Mouse (Mus musculus): ENCODE data around the gene Rad17. TPM values are rescaled to one million over a fixed set of nuclear protein-coding genes. Genes with fewer than 3 reads are reported as not detected.
A peak's percentile ranks its signal among the peaks of the same experiment; 100 is the strongest.

Rad17 gene
- polyA plus RNA-seq, 1 experiment = 18.6 TPM

- no peak within 1 kb of the TSS for H3K27ac ChIP-seq (ENCODE audit: insufficient read depth, low read depth, low read length)
- no peak for TF ChIP-seq CTCF (IDR thresholded peaks at IDR 0.05; ENCODE audit: low read depth, low read length)
- no peak for TF ChIP-seq POLR2A (IDR thresholded peaks at IDR 0.05; ENCODE audit: borderline replicate concordance, low read depth, low read length)
- H3K4me1 ChIP-seq (ENCODE audit: control insufficient read depth, insufficient read depth, low read length) = peaks cover 2% of the 10 kb centered on the region; the same call in 1 of the 2 replicates
These were observed 18.6 kb upstream of the Rad17 start, which contains the start of gene Ccdc125 for GRCm38 (mm10) chr13:100669291-100670022. TSS of gene Ccdc125 (plus strand) at chr13:100669717.

DNA sequence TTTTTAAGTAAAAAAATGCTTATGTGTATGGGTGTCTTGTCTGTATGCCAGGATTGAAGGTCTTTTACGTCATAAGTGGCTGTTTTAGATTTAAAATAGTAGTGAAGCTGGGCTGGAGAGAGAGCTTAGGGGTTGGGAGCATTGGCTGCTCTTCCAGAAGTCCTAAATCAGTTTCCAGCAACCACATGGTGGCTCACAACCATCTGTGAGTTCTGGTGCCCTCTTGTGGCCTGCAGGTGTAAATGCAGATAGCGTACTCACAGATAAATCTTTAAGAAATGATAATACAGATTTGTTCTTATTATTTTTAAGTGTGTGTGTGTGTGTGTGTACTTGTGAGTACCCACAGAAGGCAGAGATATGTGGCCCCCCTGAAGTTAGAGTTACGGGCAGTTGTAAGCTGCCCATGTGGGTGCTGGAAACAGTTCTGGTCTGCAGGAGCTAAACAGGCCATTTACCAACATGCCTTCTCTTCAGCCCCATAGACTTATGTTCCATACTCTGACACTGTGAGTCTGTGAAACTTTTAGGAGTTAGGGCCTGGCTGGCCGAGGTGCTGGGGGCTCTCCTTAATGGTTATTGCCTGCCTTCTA lies 9.1 kb upstream of the Rad17 start:
- TF ChIP-seq POLR2A (IDR thresholded peaks at IDR 0.05; ENCODE audit: borderline replicate concordance, low read depth, low read length) = no peak
- peak; percentile 69 for TF ChIP-seq CTCF (IDR thresholded peaks at IDR 0.05; ENCODE audit: low read depth, low read length)
- Histone ChIP-seq H3K4me1 (ENCODE audit: control insufficient read depth, insufficient read depth, low read length) (peaks cover 4% of the 10 kb centered on the region), H3K27ac (ENCODE audit: insufficient read depth, low read depth, low read length) (no peak overlapping the region), H3K4me3 (ENCODE audit: insufficient read depth, low read length) (no peak overlapping the region)

More at GRCm38 (mm10) chr13:100669291-100670022, 18.6 kb upstream of the Rad17 start, which contains the start of gene Ccdc125:
- H3K4me3 ChIP-seq (ENCODE audit: insufficient read depth, low read length) = peak within 1 kb of the TSS; percentile 78

GRCm38 (mm10) chr13:100658091-100658490 lies 7.2 kb upstream of the Rad17 start:
- H3K27ac ChIP-seq (ENCODE audit: insufficient read depth, low read depth, low read length) = no peak overlapping the region
- TF ChIP-seq POLR2A (IDR thresholded peaks at IDR 0.05; ENCODE audit: borderline replicate concordance, low read depth, low read length) = no peak
- no peak for TF ChIP-seq CTCF (IDR thresholded peaks at IDR 0.05; ENCODE audit: low read depth, low read length)

DNA sequence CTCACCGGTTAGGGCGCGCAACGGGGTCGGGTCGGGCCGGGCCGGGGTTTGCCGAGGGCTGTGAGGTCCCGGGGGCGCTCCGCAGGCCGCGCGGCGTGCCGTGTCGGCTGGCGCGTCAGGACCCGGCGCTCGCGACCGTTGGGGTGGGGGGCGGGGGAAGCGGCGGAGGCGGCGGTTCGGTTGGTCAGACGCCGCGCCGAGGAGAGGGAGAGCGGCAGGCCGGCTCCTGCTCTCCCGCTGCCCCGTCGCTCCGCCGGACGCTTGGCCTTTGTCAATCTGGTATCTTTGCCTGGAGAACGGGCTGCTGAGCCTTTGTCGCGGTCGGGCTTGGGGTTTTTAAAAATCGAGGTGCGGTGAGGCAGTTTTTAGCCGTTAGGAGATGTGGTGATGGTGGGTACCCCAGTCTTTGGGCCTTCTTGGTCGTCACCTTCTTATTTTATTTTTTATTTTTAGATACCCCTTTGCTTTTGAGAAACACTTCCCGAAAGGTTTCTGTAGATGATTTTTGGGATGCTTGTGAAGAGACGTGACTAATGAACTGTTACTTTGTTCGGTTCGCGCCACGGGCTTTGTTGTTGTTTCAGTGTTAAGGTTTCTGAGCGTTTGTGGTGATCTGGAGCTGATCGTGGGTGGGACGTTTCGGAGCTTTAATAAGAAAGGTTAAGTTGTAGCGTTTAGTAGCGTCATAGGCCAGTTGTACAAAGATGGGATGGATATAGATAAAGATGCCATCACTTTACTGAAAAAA lies 762 bp upstream of the Rad17 start, which contains the start of gene Taf9:
Gene Taf9 (plus strand): TSS at position 141 of the 748 bp plus-strand sequence.
- H3K4me3 ChIP-seq (ENCODE audit: insufficient read depth, low read length) = peak within 1 kb of the TSS; percentile 73
- TF ChIP-seq POLR2A (IDR thresholded peaks at IDR 0.05; ENCODE audit: borderline replicate concordance, low read depth, low read length) (no peak), CTCF (IDR thresholded peaks at IDR 0.05; ENCODE audit: low read depth, low read length) (no peak)
- H3K27ac ChIP-seq (ENCODE audit: insufficient read depth, low read depth, low read length) = peak within 1 kb of the TSS; percentile 93

More at GRCm38 (mm10) chr13:100658091-100658490, 7.2 kb upstream of the Rad17 start:
- peaks cover 7% of the 10 kb centered on the region for H3K4me1 ChIP-seq (ENCODE audit: control insufficient read depth, insufficient read depth, low read length)
- no peak overlapping the region for H3K4me3 ChIP-seq (ENCODE audit: insufficient read depth, low read length)

GRCm38 (mm10) chr13:100648223-100648622 lies 2.6 kb downstream of the Rad17 start:
- H3K4me1 ChIP-seq (ENCODE audit: control insufficient read depth, insufficient read depth, low read length) = peaks cover under 1% of the 10 kb centered on the region
- H3K27ac ChIP-seq (ENCODE audit: insufficient read depth, low read depth, low read length) = no peak overlapping the region
- no peak overlapping the region for H3K4me3 ChIP-seq (ENCODE audit: insufficient read depth, low read length)
- TF ChIP-seq POLR2A (IDR thresholded peaks at IDR 0.05; ENCODE audit: borderline replicate concordance, low read depth, low read length) (no peak), CTCF (IDR thresholded peaks at IDR 0.05; ENCODE audit: low read depth, low read length) (no peak)

More for the DNA sequence above, 762 bp upstream of the Rad17 start, which contains the start of gene Taf9:
- H3K4me1 ChIP-seq (ENCODE audit: control insufficient read depth, insufficient read depth, low read length) = peaks cover 4% of the 10 kb centered on the region; the same call in 1 of the 2 replicates

DNA sequence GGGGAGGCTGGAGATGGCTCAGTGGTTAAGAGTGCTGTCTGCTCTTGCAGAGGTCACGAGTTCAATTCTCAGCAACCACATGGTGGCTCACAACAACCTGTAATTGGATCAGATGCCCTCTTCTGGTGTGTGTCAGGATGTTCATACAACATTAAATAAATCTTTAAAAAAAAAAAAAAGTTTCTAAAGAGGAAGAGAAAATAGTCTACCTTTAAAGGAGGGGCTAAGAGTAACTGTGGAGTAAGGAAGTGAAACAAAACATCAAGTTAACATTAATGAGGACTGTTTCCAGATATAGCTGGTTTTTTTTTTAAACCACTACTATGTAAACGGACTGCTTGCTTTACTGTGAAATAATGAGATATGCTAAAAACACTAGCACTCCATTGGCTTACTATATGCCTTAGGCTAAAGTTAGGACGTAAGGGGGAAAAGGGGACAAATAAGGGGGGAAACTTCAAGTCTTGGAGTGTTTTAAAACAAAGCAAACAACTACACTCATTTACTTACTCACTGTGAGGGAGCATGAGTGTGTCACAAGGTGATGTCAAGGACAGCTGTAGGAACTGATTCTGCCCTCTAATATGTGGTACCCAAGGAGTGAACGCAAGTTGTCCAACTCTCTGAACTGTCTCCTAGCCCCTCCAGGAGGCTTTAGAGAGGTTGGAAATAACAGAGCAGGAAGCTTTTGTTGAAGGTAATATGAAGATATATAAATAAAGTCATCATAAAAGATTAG lies 8.2 kb downstream of the Rad17 start:
- no peak overlapping the region for H3K4me3 ChIP-seq (ENCODE audit: insufficient read depth, low read length)
- TF ChIP-seq POLR2A (IDR thresholded peaks at IDR 0.05; ENCODE audit: borderline replicate concordance, low read depth, low read length) = no peak
- TF ChIP-seq CTCF (IDR thresholded peaks at IDR 0.05; ENCODE audit: low read depth, low read length) = no peak
- H3K4me1 ChIP-seq (ENCODE audit: control insufficient read depth, insufficient read depth, low read length) = peaks cover 6% of the 10 kb centered on the region
- H3K27ac ChIP-seq (ENCODE audit: insufficient read depth, low read depth, low read length) = peak overlapping the region; percentile 49

DNA sequence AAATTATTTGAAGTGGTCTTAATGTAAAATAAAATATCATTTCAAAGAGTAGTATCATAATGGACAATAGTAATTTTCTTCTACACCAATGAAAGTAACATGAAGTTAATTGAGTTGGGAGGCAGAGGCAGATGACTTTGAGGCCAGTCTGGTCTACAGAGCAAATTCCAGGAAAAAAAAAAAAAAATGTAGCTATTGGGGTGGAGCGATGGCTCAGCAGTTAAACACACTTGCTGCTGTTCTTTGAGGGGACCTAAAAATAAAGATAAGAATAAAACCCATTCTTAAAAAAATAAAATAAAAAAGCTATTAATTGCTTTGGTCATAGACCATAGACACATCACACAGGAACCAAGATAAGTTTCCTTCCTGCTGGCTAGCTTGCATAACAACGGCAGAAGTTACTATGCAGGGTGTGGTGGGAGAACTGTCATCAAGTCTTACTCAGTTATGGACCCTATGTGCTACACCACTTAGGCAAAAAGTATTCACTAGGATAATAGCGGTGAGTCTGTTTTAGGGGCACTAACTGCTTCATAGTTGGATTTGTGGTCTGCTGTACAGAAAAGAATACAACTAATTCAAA lies 16.7 kb downstream of the Rad17 start:
- TF ChIP-seq CTCF (IDR thresholded peaks at IDR 0.05; ENCODE audit: low read depth, low read length) (no peak), POLR2A (IDR thresholded peaks at IDR 0.05; ENCODE audit: borderline replicate concordance, low read depth, low read length) (no peak)
- Histone ChIP-seq H3K4me3 (ENCODE audit: insufficient read depth, low read length) (no peak overlapping the region), H3K27ac (ENCODE audit: insufficient read depth, low read depth, low read length) (no peak overlapping the region), H3K4me1 (ENCODE audit: control insufficient read depth, insufficient read depth, low read length) (no peaks in the 10 kb centered on the region)

GRCm38 (mm10) chr13:100622241-100622640 lies 28.6 kb downstream of the Rad17 start:
- Histone ChIP-seq H3K4me1 (ENCODE audit: control insufficient read depth, insufficient read depth, low read length) (no peaks in the 10 kb centered on the region), H3K27ac (ENCODE audit: insufficient read depth, low read depth, low read length) (no peak overlapping the region), H3K4me3 (ENCODE audit: insufficient read depth, low read length) (no peak overlapping the region)
- TF ChIP-seq POLR2A (IDR thresholded peaks at IDR 0.05; ENCODE audit: borderline replicate concordance, low read depth, low read length) (no peak), CTCF (IDR thresholded peaks at IDR 0.05; ENCODE audit: low read depth, low read length) (no peak)

DNA sequence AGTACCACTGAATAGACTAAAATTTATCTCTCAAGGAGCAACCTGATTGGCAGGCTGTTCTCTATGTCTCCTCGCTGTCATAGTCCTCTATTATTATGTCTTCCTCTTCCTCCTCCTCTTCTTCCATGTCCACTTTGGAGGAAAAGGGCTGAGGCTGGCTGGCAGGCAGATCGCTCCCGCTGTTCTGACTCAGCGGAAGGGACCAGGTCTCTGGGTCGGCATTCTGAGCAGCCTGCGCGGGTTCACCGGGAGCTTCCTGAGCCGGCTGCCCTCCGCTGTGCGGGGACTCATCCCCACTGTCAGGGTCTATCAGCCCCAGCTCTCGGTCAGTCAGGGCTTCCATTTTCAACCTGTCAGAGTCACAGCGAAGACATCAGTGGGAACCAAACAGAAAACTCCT lies 33.3 kb downstream of the Rad17 start:
- Histone ChIP-seq H3K4me3 (ENCODE audit: insufficient read depth, low read length) (no peak overlapping the region), H3K27ac (ENCODE audit: insufficient read depth, low read depth, low read length) (no peak overlapping the region), H3K4me1 (ENCODE audit: control insufficient read depth, insufficient read depth, low read length) (no peaks in the 10 kb centered on the region)
- TF ChIP-seq CTCF (IDR thresholded peaks at IDR 0.05; ENCODE audit: low read depth, low read length) (no peak), POLR2A (IDR thresholded peaks at IDR 0.05; ENCODE audit: borderline replicate concordance, low read depth, low read length) (no peak)
